Mouse (Mus musculus) kidney, adult 2 months (tissue): Measurements from ENCODE around the gene Cutal. TPM values are rescaled to one million over a fixed set of nuclear protein-coding genes. Genes with fewer than 3 reads are reported as not detected.
A peak's percentile ranks its signal among the peaks of the same experiment; 100 is the strongest.

Source experiments
- DNase-seq: peaks from one replicate; pipeline ENCODE4 v3.0.0; 2021
- H3K27ac ChIP-seq: fragments of 200-500 bp; 2 replicates; pipeline ENCODE4 v1.5.1; 2012; ENCODE audit warnings: low read depth, low read length, control low read depth, inconsistent platforms; ENCODE audit not compliant: insufficient read depth
- H3K27me3 ChIP-seq: fragments of 200-500 bp; replicated peaks from 2 replicates; pipeline ENCODE4 v1.6.1; 2012; ENCODE audit warnings: mild to moderate bottlenecking, moderate library complexity, low read length, inconsistent platforms; ENCODE audit not compliant: control insufficient read depth, insufficient read depth
- H3K36me3 ChIP-seq: fragments of 200-500 bp; 2 replicates; pipeline ENCODE4 v1.6.1; 2012; ENCODE audit warnings: mild to moderate bottlenecking, moderate library complexity, low read length, inconsistent platforms; ENCODE audit not compliant: control insufficient read depth, insufficient read depth
- H3K4me1 ChIP-seq: fragments of 200-500 bp; 2 replicates; pipeline ENCODE4 v1.6.1; 2011; ENCODE audit warnings: low read length; ENCODE audit not compliant: control insufficient read depth, insufficient read depth
- H3K4me3 ChIP-seq: fragments of 200-500 bp; 2 replicates; pipeline ENCODE4 v1.5.1; 2011; ENCODE audit warnings: mild to moderate bottlenecking, low read depth, low read length, control low read depth; ENCODE audit not compliant: insufficient read depth
- CTCF ChIP-seq: fragments of 200-500 bp; conservative IDR thresholded peaks from 2 replicates; pipeline ENCODE4 v1.5.1; 2011; ENCODE audit warnings: low read depth, mild to moderate bottlenecking, control low read depth, low read length, moderate library complexity, mixed read lengths; ENCODE audit not compliant: insufficient read depth, insufficient read length
- POLR2A ChIP-seq: fragments of 200-500 bp; IDR thresholded peaks from one replicate; pipeline ENCODE4 v1.6.1; 2011; ENCODE audit warnings: low read depth, low read length, control low read depth
- WGBS: fragments of 180-500 bp; shearing (Covaris S2); methylation state at CpG from one replicate; pipeline ENCODE4 v1.1.7; 2018; 5-methylcytosine and 5-hydroxymethylcytosine counted together
- polyA plus RNA-seq: library from polyadenylated mRNA; depleted of rRNA; stranded (reverse); fragments of >200 nt; gene quantifications from 2 replicates; pipeline ENCODE4 v1.2.3, GENCODE M21; 2012

Gene Cutal
- polyA plus RNA-seq, 1 experiment = 208 TPM

DNA sequence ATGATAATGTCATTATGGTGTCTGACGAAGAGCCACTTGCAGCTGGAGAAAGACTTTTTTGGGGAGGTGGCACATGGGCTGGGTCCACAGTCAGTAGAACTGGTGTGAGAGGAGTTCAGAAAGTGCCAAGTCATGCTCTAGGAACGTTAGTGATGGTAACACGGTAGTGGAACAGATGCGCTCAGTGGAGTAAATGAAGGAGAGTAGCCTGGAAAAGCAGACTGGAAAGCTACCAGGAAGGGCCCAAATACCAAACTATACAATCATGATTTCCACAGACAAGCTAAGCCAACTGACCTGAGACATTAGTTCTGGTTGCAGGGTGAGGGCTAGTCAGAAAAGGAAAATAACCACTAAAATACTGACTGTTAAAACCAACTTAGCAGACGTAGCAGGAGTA, 4.5 kb upstream of the Cutal start:
- H3K4me1 ChIP-seq = peaks cover 11% of the 10 kb centered on the region
- H3K27me3 ChIP-seq = no peaks in the 10 kb centered on the region
- H3K4me3 ChIP-seq = peak overlapping the region; percentile 11; the same call in 1 of the 2 replicates
- TF ChIP-seq CTCF (no peak), POLR2A (no peak)
- peak; percentile 11 for DNase-seq
- peaks cover 5% of the 10 kb centered on the region for H3K36me3 ChIP-seq
- 31% methylated on average over 5 of the region's 5 CpGs for WGBS
- H3K27ac ChIP-seq = no peak overlapping the region

DNA sequence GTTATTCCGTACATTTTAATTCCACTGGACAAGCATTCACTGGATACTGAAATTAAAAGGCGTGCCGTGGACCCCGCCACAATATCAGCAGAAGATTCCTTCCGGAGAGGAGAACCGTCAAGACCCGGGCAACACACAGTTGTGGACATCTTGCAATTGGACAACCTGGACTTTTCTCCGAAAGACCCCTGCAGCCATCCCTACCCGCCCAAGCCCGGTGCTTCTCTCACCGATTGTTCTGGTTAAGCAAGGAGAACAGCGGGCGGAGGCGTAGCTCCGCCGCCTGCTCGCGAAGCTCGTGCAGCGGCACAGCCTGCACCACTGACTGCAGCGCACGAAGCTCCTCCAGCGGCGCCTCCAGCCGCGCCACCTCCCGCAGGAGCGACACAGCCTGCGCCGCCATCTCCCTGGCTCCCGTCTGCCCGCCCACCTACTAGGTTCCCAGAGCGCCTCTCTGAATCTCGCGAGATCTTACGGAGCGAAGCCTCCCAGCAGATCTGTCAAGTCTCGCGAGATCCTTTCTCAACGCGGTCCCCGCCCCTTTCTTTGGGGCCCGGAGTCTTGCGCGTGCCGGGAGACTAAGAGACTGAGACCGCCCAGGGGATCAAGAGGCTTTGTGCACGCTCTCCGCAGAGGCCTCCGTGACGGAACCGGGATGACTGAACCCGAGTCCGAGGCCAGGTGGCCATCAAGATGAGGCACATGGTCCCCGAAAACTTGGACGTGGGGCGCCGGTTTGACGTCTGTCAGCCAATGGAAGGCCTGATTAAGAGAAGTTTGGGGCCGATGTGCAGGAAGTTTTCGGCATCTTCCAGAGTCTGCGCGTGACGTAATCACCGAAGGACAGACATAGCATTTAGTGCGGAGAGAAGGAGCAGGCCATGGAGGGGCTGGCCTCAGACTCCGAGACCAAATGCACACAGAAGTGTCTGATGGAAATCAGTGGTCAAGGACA, 3.4 kb upstream of the Cutal start:
- under 1% methylated on average over 67 of the region's 67 CpGs for WGBS
- H3K36me3 ChIP-seq = peaks cover 1% of the 10 kb centered on the region; the same call in 1 of the 2 replicates

DNA sequence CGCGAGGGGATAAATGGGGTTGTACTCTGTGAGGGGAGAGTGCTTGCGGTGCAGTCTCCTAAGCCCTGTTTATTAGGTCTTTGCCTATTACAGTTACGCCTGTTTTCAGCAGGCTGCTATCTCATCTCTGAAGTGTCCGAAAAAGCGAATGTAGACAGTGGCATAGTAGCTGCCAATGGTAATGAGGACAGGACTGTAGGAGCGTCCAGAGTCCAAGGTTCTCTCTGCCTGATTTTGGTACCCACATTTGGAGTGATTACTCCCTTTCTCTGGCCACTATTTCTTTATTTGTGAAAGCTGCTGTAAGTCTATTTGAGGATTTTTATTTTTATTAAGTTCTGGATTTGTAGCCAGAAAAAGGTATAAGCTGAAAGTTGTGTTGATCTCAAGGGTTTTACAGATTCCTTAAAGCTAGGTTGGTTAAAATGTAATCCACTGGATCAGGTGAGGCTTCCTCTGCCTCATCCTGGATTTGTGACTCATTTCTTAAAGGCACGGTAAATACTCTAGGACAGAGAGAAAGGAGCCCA, 685 bp downstream of the Cutal start, which contains the start of gene Psmd5:
TSS of gene Psmd5 (minus strand) at position 153 of the 530 bp plus-strand sequence.
- no peaks in the 10 kb centered on the region for H3K27me3 ChIP-seq
- no peaks in the 10 kb centered on the region for H3K36me3 ChIP-seq
- peak; percentile 78 for DNase-seq
- peak within 1 kb of the TSS; percentile 80 for H3K4me3 ChIP-seq
- peak within 1 kb of the TSS; percentile 86 for H3K27ac ChIP-seq
- TF ChIP-seq CTCF (no peak), POLR2A (no peak)
- peaks cover 11% of the 10 kb centered on the region for H3K4me1 ChIP-seq
- 14% methylated on average over 8 of the region's 8 CpGs for WGBS

More for the DNA sequence above, 3.4 kb upstream of the Cutal start:
- Histone ChIP-seq H3K27ac (peak overlapping the region; percentile 92), H3K27me3 (no peaks in the 10 kb centered on the region), H3K4me1 (peaks cover 11% of the 10 kb centered on the region), H3K4me3 (peak overlapping the region; percentile 94)
- DNase-seq = peak; percentile 98
- peak; percentile 89 for TF ChIP-seq POLR2A
- no peak for TF ChIP-seq CTCF

DNA sequence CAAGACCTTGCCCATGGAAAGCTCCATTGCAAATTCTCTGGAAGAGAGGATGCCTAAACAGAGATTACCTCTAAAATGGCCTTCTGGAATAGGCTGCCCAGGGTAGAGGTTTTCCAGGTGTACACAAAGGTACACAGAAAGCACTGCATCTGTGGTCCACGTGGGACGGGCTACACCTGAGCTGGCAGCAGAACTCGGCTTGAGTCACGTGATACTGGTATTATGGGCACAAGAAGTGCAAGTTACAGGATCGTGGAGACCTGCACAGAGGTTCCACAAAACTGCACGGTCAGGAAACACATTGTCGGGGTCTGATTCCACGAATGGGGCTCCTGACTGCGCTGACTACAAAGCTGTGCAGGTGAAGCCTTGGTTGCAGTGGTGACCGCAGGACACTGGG, 5.9 kb downstream of the Cutal start:
- Histone ChIP-seq H3K27me3 (no peaks in the 10 kb centered on the region), H3K36me3 (no peaks in the 10 kb centered on the region; the same call in 1 of the 2 replicates), H3K4me1 (peaks cover 11% of the 10 kb centered on the region), H3K4me3 (no peak overlapping the region), H3K27ac (no peak overlapping the region)
- DNase-seq = peak; percentile 64
- TF ChIP-seq POLR2A = no peak
- no peak for TF ChIP-seq CTCF
- 72% methylated on average over 10 of the region's 10 CpGs for WGBS

DNA sequence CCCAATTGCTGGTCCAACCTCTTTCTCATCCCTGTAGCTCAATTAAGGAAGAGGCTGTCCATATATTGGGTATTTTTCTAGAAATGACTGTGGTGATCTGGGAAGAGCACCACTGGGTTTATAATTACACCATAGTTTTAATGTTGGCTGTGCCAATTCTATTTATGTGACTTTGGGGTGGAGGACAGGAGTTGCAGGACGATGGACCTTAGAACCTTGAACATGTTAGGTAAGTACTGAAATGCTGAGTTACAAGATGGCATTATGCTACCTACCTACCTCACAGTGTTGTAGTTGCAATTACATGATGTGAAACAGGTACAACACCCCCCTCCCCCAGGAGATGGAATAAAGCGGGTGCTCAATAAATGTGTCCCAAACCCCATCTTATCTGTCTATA, 8.6 kb downstream of the Cutal start:
- WGBS = 71% methylated on average over 2 of the region's 2 CpGs
- Histone ChIP-seq H3K27ac (no peak overlapping the region), H3K27me3 (no peaks in the 10 kb centered on the region), H3K4me1 (peaks cover 8% of the 10 kb centered on the region), H3K36me3 (no peaks in the 10 kb centered on the region; the same call in 1 of the 2 replicates), H3K4me3 (no peak overlapping the region)
- DNase-seq = peak; percentile 52
- TF ChIP-seq POLR2A = no peak
- no peak for TF ChIP-seq CTCF

DNA sequence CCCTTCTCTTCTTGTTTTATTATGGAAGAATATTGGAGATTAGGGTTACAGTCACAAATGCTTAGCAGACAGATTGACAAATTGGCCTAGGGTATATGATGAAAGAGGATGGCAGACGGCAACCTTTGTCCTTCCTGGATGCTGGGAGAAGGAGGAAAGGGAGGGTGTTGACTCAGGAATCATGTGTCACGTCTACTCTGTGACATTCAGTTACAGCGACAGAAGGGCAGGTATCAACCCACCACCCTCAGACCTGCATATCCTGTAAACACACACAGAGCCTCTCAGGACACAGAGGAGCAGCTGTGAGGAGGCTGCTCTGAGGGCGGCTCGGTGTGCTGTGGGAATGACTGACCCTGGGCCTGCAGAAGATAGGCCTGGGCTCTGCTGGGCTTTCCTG, 9.0 kb downstream of the Cutal start:
- H3K4me3 ChIP-seq = no peak overlapping the region
- TF ChIP-seq POLR2A (no peak), CTCF (no peak)
- no peaks in the 10 kb centered on the region for H3K27me3 ChIP-seq
- no peaks in the 10 kb centered on the region; the same call in 1 of the 2 replicates for H3K36me3 ChIP-seq
- H3K4me1 ChIP-seq = peaks cover 8% of the 10 kb centered on the region
- WGBS = 34% methylated on average over 5 of the region's 5 CpGs
- H3K27ac ChIP-seq = no peak overlapping the region
- DNase-seq = no peak

DNA sequence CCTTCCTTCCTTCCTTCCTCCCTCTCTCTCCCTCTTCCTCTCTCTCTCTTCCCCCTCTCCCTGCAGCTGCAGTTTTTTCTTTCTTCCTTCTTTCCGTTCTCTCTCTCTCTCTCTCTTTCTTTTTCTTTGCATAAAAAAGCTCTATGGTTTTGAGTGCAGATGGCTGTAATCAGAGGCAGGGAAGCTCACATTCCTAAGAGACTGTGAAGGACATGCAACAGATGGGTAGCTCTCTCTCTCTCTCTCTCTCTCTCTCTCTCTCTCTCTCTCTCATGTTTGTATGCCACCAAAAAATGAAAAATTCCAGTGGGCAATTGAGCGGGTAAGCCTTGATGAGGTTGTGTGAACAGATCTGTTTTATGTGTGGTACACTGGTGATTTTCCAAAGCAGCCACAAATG, 10.0 kb downstream of the Cutal start:
- Histone ChIP-seq H3K27ac (no peak overlapping the region), H3K36me3 (no peaks in the 10 kb centered on the region; the same call in 1 of the 2 replicates), H3K27me3 (no peaks in the 10 kb centered on the region), H3K4me3 (no peak overlapping the region), H3K4me1 (peaks cover 6% of the 10 kb centered on the region)
- TF ChIP-seq CTCF (no peak), POLR2A (no peak)
- 67% methylated on average over 2 of the region's 2 CpGs for WGBS
- DNase-seq = no peak
